Mouse (Mus musculus): ENCODE measurements around the gene Cd300lb.

Cd300lb gene

DNA sequence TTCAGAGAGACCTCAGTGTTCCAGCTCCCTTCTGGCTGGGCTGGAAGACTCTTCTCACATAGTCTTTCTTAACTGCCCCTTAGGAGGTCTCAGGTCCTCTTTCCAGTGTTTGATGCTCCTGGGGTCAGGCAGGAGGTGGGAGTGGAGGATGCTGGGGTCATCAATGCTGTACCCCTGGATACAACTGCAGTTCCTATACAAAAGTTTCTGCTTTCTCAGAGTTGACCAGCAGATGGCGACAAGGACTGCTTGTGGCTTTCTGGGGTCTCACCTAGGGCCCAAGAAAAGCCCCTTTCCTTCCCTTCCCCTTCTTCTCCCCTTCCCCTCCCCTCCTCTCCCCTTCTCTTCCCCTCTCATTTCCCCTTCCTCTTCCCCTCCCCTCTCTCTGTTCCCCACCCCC is 53.6 kb downstream of the Cd300lb start:
- DNase-seq: no peak

DNA sequence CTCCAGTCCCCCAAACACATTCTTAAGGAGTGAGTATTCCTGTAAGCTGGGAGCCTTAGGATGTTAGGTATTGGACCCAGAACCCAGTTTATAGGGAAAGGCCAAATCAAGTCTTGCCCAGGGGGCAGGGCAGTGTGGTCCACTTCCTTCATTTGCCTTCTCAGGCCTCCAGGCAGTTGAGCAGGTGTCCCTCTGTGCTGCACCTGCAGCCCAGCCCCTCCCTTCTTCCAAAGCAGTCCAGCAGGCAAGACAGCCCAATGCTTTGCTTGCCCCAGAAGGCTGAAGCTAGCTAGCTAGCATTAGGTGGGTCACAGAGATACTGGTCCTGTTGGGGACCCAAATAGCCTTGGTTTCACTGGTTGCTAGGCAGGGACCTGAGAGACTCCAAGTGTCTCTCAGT is 54.0 kb downstream of the Cd300lb start:
- no peak for DNase-seq

DNA sequence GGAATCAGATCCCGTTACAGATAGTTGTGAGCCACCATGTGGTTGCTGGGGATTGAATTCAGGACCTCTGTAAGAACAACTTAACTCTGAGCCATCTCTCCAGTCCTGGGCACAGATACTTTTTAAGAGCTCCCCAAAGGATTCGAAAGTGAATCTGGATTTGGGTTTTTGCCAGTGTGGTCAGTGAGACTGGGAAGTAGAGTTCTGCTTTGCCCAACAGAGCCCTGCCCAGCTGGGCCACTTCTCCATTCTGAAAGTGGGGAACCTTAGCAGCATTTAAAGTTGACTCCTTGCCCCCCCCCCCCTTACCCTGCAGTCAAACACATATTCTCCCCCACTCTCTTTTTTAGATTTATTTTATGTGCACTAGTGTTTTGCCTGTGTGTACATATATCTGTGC is 54.5 kb downstream of the Cd300lb start:
- no peak for DNase-seq

DNA sequence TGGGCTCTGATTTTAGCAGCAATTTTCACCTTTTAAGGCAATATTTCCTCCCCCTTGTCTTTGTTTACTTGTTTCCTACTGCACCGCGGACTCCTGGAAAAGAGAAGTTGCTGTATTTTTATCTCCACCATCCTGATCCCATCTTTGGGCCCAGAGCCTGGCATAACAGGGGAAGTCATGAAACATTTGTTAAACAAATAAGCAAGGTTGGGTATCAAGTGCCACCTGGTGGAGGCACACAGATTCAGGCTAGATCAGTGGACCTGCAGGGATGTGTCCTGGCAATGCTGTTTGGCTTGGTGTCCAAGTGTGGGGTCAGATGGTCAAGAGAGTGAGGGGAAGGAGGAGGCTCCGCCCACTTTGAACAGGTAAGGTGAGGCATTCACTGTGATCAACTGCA is 57.0 kb downstream of the Cd300lb start:
- peak; percentile 79 for DNase-seq

DNA sequence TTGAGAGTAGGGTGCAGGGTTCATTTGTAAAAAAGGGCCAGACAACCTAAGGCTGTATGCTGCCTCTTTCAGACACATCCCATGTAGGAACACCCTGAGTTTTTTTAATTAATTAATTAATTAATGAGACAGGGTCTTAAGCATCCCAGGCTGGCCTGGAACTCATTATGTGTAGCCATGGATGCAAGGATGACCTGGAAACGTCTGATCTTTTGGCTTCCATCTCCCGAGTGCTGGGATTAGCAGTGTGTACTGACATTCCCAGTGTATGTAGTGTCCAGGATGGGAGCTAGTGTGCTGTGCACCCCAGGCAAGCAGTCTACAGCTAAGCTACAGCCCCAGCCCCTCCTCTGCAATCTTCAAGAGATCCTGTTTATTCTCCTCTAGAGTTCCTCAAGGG is 57.6 kb downstream of the Cd300lb start:
- no peak for DNase-seq

DNA sequence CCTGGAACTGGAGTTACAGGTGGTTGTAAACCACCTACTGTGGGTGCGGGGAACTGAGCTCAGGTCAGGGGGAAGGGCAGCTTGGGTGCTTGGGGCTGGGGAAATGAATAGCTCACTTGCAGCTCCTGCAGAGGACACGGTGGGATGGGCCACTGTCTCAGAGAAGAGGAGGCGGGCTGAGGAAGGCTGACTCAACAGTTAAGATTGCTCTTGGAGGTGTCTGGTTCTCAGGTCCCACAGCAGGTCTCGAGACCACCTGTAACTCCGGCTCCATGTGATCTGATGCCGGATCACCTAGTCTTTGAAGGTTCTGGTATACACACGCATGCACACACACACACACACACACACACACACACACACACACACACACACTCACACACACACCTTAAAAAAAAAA is 58.0 kb downstream of the Cd300lb start:
- DNase-seq: no peak

DNA sequence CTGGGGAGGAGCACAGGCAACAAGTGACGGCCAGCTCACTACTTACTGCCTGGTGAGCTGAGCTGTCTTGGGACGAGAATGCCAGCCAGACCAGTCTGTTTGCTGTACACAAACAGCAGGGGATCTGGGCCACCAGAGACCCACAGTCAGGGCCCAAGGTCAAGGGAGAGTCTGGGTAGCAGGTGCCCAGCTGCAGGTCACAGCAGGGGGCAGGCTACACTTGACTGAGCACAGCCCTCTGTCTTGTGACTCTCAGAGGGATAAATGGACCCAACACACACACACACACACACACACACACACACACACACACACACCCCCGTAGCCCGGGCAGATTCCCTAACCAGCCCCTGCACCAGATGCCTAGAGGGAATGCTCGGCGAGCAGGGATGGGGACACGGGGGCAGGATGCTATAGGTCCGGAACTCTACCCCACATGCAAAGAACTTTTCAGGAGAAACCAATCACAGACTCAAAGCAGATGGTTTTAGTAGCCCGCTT is 58.8 kb downstream of the Cd300lb start:
- DNase-seq: no peak

DNA sequence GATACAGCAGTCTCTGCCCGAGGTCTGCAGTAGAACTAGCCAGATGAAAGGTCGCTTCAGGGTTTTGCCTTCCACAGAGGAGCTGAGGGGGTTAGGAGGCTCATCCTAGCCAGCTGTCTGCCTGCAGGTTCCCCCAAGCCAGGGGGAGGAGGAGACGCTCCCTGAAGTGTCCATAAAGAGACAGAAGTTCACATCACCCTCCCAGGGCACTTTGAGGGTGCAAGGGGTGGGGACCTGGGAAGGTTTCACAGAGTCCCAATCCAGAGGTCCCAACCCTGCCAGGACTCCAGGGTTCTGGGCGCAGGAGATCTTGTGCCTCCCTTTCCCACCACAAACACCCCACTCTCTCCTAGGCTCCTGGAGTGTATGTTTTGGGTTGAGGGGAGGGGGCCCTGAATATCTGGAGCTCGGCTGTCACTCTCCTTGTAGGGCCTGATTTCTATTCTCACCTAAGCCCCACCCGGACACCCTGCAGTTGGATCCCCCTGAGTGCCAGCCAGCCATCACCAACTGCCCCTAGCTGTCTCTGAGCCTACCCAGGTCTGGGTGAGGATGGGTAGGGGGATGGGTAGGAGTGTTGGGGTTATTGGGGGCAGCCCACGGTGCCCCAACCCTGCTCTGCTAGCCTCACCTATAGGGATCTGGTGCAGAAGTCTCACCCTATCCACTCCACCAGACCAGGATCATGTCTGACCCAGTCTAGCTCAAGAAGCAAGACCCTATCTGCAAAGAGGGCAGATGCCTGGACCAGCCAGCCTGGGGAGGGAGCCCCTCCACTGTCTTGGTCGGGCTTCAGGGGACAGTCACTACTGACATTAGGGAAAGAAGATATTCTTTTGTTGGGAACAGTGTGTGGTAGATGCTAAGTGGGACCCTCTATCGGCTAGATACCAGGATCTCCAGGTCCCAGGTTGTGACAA is 59.7 kb downstream of the Cd300lb start:
- DNase-seq: no peak

DNA sequence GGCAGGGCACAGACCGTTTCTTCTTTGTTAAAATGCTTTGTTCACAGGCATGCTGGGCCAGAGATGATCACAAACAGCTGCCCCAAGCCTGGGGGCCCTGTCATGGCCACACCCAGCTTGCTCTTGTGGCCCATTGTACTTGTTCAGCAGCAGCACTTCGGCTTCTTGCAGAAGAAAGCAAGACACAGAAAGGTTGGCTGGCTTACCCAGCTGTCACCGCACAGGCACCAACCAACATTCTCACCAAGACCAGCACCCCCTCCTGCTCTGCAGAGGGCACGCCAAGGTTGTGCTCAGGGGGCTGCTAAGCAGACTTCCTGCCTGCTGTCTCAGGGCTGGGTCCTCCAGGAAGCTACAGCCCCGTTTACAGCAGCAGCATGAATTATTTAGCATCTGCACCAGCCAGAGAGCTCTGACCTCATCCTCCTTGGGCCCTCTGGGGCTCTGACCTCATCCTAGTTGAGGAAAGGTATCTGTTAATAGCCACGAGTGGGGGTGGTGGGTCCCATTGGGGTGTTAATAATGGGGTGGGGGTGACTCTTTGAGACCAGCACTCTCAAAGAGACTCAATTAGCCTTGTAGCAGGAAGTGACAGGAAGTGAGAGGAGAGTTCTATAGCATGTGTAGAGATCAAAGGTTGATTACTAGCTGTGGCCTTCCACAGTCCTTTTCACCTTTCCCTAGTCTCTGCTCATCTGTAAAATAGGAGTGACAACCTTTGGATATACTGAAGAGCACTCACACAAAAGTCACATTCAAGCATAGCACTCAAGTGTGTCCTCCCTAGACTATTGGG is 61.0 kb downstream of the Cd300lb start:
- DNase-seq: no peak

Measured in cerebellum, adult 8-10 months (tissue).